Mouse (Mus musculus) ovary, adult 10 weeks (tissue): ENCODE measurements around the gene Atp5k. TPM values are rescaled to one million over a fixed set of nuclear protein-coding genes. Genes with fewer than 3 reads are reported as not detected.

Experiments used
- polyA plus RNA-seq: library from polyadenylated mRNA; stranded (reverse); fragments of 350-450 nt; fragmentation: Illumina TruSeq; extraction: RNeasy Lipid Tissue Mini Kit (QIAGEN cat#74804); gene quantifications from one replicate; pipeline ENCODE4 v1.2.3, GENCODE M21; 2014

Atp5k gene
- polyA plus RNA-seq = 38.4 TPM

GRCm38 (mm10) chr5:108433804-108434587 is at the start of gene Atp5k:
TSS of gene Atp5k (minus strand) at chr5:108434448.

GRCm38 (mm10) chr5:108461082-108462065 is 27.1 kb upstream of the Atp5k start, which contains the start of gene Pcgf3:
TSS of gene Pcgf3 (plus strand) at chr5:108461232.

GRCm38 (mm10) chr5:108448785-108449668 is 14.8 kb upstream of the Atp5k start, which contains the start of gene Mfsd7a:
TSS of gene Mfsd7a (minus strand) at chr5:108448891.

DNA sequence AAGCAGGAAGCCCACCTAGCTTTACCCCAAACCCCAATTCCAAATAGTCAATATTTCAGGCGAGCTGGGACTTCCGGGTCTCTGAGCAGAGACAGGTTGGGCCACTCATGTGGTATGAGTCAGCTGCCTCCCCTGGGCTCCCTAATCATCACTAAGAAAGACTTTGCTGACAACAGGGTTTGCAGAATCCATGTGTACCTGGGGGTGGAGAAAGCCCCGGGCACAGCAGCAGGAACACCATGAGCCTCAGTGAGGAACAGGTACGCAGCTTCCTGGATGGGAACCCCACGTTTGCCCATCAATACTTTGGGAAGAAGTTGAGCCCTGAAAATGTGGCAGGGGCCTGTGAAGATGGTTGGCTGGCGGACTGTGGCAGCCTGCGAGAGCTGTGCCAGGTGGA is 46.0 kb downstream of the Atp5k start, which contains the start of gene Pde6b:
Gene Pde6b (plus strand): TSS at position 191 of the 400 bp plus-strand sequence.

Other genes starting within 250 kb of the Atp5k start
- 193 TPM for gene Dr1, start 165.6 kb downstream of the Atp5k start, polyA plus RNA-seq
- gene Pigg, start 121.8 kb downstream of the Atp5k start, polyA plus RNA-seq = 17.5 TPM
- gene Gm42517, start 66.5 kb downstream of the Atp5k start, polyA plus RNA-seq = not detected
- 0.26 TPM for gene Pde6b, start 46.1 kb downstream of the Atp5k start, polyA plus RNA-seq
- gene Mfsd7a, start 14.4 kb upstream of the Atp5k start, polyA plus RNA-seq = 0.57 TPM
- 49.1 TPM for gene Pcgf3, start 26.8 kb upstream of the Atp5k start, polyA plus RNA-seq
- 0.48 TPM for gene Cplx1, start 115.6 kb upstream of the Atp5k start, polyA plus RNA-seq
- 44.5 TPM for gene Gak, start 195.3 kb upstream of the Atp5k start, polyA plus RNA-seq
- 24.3 TPM for gene Tmem175, start 195.3 kb upstream of the Atp5k start, polyA plus RNA-seq
- gene Idua, start 225.9 kb upstream of the Atp5k start, polyA plus RNA-seq = 12.3 TPM
- 3.6 TPM for gene Dgkq, start 235.2 kb upstream of the Atp5k start, polyA plus RNA-seq
- not detected for gene Slc26a1, start 241.1 kb upstream of the Atp5k start, polyA plus RNA-seq